Mouse (Mus musculus): ENCODE results near the gene Xntrpc.

DNA sequence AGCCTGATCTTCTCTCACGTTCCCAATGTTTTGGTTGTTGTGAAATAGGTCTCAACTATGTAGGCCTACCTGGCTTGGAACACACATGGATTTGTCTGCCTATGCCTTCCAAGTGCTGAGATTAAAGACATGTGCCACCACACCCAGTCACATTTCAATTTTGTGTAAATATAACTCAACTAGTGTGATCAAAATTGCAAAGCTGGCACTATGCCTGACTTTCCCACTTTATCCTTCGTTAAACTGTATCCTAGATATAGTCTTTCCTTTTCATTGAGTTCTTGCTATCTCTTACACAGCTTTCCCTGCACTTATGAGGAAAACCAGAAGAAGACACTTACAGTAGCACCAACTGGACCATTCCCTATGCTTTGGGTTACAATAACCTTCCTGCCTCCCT, 30.0 kb upstream of the Xntrpc start:
- no peak for TF ChIP-seq CTCF (IDR thresholded peaks at IDR 0.05; ENCODE audit: borderline replicate concordance, insufficient read depth, low read depth, low read length)
- TF ChIP-seq POLR2A (IDR thresholded peaks at IDR 0.05; ENCODE audit: borderline replicate concordance, insufficient read depth, low read length): no peak

All from cerebellum, adult 2 months (tissue).